Mouse (Mus musculus): Measurements from ENCODE around the gene Tnc. TPM values are rescaled to one million over a fixed set of nuclear protein-coding genes. Genes with fewer than 3 reads are reported as not detected.

Tnc gene
- total RNA-seq (2021) = 1 to 10 TPM; 6.5 to 6.7 TPM

DNA sequence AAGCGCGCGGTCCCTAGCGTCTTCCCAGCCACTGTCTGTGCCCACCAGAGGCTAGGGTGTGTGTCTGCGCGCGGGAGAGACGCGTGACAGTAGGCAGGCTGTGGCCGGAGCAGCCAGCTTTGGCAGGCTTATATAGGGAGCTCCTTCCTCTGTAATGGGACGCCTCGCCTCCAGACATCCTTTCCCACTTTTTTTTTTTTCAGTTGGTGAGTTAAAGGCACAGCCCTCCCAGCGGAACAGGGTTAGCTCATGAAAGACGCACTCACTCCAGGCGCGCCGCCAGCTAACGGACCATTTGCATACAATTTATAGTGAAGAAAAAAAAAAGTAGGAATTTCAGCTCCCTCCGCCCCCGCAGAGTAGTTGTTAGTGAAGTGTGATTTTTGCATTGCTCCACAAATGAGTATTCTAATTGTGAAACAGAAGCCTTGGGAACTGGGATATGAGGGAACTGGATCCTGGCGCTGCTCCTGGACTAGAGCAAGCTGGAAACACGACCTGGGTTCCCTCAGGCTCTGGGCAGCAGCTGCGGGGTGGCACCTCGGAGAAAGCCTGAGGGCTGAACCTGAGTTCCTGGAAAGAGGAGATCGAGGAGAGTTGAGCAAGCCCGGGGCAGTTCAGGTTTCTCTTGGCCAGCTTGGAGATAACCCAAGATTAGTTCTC is at the start of gene Tnc:
Gene Tnc (minus strand): TSS at position 185 of the 663 bp plus-strand sequence.
- DNase-seq = peak; percentile 55 to 59

DNA sequence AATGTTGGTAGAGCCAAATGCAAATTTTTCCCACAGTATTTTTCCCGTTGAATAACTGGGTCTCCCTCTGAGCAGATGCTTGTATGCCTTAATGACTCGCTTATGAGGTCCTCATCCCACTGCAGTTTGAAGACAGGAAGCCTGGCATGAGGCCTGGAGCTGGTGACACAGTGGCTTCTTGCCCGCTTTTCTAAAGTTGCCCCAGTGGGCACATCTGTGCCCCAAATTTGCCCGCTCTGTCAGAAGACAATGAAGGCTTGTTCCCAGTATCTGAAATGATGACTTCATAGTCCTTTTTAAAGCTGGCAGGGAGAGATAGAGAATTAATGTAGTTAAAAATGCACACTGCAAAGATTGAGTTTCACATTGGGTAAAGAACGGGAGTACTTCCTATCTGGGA is 47.4 kb upstream of the Tnc start:
- DNase-seq = peak; percentile 31 to 39

DNA sequence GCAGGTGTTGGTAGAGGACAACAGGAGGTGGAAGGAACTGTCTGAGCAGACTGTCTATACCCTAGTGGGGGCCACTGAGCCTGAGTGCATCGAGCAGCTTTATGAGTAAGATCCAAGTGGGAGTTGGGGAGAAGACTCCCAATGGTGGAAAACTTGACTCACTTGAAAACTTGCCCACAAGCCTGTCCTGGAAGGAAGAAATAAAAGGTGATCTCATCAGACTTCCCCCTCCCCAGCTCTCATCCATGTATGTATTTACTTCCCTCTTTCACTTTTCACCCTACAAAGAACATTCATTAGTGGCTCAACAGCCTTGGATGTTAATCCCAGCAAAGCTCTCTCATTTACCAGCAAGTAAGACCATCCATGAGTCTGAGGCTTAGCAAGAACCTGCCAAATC is 46.0 kb upstream of the Tnc start:
- DNase-seq = no peak

DNA sequence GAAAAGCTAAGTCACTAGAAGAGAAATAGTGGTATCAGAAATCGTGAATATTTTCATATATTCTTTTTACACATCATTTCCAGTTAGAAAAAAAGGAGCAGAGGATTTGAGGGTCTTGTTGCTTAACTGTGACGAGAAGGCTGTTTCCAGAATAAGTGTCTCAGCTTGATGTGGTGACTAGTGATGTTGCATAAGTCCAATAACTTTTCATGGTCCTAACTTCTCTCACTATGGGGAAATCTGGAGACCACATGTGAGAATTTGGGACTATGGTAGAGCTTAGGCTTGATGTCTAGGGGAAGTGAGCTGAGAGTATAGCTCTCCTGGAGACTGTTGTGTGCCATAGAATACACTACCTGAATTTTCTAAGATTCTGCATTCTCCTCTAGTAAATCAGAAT is 42.6 kb upstream of the Tnc start:
- DNase-seq = no peak

DNA sequence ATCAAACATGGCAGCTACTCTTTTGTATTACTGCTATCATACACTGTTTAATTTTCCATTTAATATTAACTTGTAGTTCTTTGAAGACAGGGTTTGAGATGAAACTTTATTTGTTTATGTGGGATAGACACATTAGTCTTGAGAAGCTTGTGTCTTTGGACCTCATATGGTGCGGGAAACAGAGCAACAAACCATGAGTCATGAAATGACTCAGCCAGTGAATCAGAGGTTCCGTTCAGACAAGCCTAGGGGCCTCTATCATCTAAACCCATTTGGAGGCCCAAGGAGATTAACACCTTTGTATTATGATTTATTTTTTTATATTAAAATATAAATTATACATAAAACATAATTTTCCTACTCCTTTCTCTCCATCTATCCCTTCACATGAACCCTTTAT is 40.9 kb upstream of the Tnc start:
- no peak for DNase-seq

DNA sequence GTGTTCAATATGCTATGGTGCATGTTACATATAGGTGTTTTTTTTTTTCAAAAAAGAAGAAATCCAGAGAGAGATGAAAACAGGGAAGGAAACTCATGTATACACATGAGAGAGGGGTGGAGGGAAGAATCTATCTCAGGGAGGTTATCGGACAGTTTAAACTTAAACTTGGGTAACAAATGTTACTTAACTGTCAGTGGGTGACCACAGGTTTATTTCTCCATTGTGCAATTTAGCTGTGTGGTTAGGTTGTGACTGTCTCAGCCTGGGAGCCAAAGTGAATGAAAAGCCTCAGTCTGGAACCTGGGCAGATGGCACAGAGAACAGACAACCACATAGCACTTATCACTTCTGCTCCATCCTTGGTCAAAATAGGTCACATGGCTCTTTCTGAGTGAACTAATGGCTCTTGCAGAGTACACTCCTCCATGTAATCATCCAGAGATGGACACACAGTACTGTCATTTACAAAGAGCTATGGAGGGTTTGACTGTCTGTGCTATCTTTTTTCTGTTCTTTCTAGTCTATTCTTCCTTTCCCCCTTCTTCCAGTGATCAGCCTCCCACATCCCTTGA is 39.3 kb upstream of the Tnc start:
- DNase-seq = no peak

DNA sequence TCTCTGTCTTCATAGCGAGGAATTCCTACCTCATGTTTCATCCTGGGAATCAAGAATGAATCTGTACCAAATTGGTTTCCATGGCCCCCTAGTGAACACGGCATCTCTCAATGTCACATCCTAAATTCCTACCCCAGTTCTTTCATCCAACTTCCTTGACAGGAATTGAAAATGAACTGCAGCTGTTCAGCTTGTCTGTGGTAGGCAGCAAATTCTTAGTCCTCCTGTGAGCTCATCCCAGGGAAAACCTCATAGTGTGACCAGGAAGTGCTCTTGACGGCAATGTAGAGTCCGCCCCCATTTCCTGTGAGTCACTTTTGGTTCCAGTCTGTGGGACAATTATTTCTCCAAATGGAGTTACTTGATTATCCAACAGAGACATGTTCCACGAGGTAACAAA is 37.0 kb upstream of the Tnc start:
- DNase-seq = no peak

DNA sequence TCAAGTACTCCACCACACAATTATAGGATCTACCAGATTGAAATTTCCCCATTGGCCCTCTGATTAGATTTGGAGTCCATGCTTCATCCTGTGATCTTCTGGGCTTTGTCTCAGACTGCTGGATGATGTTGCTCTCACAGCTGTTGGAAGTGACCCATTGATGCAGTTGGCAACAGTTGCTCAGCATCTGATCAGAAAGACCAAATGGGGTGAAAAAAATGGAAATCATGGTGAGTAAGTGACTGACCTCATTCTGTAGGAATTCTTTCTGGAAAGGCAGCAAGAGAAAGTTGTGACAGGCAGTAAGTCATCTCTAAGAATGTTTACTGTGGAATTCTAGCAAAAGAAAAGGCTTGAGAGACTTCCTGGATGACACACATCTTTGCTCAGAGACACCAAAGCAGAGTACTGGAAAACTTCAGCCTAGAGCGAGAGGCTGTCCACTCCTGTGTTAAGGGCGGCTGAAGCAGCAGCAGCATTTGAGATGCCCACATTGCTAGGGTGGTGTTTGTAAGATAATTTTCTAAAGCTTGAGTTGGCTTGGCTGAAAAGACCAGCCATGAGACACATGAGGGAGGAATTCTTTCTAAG is 31.3 kb upstream of the Tnc start:
- DNase-seq = no peak

DNA sequence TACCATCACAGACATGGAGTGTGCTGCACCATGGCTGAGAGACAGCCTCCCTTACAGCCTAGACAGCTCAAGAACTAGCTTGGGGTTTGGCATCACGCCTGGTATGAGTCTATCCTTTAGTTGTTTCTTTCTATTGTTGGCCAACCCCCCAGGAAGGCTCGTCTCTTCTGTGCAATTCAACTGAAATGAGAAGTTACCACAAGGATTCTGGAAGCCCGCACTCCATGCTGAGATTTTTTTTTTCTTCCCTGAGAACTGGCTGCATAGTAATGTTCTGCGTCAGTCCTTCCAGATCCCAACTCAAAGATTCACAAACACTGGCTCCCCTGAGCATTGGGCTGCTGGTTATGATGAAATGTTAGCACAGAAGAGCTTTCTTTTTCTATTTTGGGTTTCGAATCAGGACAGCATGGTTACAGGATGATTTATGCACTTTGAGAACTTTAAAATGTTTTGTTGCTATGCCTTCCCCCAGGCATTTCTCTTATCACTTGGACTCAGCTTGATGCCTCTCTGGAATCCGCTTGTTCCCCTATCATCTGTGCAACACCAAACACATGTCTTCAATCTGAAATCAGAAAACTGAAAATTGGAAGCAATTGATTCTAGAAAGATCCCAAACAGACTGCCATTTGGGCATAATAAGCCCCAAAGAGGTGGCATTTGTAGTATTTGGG is 29.7 kb upstream of the Tnc start:
- no peak for DNase-seq

DNA sequence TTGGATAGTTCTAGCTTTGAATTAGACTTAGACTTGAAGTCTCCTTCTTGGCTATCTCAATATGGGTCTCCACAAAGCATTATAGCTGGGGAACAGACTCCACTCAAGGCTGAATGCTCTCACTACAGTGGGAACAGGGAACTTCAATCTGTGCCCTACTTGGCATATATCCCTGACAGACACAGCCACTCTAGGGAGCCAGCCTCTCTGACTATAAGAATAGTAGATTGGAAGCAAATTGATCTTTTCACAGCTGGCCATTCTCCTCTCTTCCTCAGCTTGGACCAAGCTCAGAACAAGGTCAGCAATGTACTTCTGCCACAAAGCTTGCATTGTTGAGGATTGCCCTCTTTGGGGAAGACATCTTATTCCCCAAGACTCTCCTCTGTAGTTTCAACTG is 27.9 kb upstream of the Tnc start:
- no peak for DNase-seq

DNA sequence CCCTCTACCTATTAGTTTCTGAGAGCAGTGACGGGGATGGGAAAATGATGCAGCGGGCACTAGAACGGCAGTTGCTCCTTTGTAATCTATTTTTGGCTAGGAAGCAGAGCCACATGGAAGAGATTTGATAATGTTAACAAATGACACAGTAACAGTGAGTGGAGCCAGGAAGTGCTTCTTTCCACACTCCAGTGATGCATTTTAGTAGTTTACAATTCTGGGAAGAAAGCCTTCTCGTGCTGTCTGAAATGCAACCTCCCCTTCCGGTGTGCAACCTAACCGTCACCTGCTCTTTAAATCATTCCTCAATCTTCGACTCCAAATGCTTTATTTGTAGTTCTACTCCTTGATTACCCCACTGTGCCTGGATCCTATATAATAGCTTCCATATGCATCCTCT is 20.6 kb upstream of the Tnc start:
- DNase-seq = no peak

DNA sequence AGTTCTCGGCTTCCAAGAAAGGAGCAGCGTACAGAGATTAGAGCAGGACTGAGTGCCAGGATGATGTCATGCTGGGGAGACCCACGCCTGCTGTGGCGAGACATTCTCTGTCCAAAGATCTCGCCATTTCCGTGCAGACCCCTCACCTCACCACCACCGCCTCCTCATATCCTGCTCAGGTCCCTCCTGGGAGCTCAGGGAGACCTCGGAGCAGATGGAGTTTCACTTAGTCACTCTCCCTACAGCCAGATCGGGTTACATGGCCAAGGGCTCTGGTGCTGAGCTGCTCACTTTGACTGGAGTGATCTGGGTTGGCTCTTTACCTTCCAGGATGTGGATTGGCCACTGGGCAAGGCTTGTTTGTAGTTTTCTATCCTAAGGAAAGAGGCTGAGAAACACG is 18.5 kb upstream of the Tnc start:
- no peak for DNase-seq

DNA sequence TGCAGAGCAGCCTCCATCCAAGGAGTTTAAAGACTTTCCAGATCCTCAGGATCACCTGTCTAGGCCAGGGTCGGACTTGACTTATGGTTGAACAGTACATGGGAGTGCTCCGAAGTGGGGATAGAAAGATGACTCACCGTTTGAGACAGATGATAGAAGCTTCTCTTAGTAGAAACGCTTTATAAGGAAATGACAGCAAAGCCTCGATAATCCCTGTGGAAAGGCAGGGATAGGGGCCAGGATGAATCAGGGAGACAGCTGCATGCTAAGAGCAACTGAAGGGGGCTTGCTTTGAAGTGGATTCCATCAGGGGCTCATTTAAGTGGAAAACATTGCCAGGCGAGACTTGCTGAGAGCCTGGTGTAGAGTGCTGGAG is 12.0 kb upstream of the Tnc start:
- no peak for DNase-seq

DNA sequence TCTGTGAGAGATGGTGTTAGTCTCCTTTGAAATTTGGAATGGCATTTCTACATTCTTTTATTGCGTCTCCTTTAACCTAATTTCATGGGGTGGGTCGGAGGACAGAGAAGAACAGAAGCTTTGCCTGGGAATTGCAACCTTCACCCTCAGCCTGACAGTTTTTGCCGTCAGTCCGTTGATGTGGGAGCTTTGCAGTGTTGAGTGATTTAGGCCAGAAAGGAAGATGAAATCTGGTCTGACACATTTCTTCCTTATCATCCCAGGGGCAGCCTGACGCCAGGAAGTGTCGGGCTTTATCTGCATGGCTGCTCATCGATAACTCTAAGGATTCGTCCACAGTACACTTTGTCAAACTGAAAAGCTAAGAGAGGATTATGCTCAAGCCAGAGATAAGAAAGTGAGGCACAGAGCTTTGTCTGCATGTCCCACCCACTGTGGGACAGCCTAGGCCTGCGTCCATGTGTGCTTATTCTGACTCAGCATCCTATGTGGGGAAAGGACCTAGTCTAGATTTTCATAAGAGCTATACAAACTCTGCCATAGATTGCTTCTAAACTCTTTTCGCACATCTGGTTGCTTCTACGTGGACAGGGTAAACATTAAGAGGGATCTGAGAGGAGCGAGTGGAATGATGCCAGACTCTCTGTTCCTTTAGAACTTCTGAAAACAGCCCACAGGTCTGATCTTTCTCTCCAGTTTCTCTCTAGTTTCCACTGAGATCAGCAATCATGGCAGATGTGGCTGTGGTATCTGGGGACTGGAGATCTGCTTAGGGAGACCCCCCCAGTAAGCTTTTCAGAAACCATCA is 11.4 kb upstream of the Tnc start:
- DNase-seq = no peak

DNA sequence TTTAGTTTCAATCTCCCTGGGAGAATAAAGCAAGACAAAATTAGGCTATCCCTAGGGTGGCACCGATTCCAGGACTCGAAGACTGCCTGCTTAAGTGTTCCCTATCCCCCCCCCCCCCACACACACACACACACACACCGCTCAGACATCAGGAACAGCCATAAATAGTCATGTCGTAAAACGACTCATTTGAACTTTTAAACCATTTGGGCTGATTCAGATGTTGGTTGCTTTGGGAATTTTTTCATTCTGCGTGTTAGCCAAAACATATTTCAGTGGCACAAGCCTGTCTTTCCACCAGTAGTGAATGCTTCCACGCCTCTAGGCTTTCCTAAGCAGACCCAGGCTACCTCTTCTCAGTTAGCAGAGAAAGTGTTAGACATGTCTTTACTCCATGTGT is 1.4 kb upstream of the Tnc start:
- no peak for DNase-seq

DNA sequence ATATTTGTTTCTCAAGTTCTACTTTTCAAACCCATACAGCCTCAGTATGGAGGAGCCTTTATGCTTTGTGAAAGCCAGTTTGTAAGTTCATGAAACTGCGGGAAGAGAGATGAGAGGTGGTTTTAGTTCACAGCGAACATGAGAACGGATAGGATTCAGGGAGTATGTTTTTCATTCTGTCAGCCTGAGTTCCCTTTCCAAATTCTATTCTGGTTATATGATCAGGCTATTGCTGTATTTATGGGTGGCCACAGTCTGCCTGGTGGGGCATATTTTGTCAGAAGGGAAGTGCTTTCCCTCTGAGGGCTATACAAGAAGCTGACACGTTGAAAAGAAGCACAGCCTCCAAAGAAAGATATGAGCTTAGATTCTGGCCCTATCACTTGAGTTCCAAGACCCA is 2.9 kb downstream of the Tnc start:
- DNase-seq = no peak

DNA sequence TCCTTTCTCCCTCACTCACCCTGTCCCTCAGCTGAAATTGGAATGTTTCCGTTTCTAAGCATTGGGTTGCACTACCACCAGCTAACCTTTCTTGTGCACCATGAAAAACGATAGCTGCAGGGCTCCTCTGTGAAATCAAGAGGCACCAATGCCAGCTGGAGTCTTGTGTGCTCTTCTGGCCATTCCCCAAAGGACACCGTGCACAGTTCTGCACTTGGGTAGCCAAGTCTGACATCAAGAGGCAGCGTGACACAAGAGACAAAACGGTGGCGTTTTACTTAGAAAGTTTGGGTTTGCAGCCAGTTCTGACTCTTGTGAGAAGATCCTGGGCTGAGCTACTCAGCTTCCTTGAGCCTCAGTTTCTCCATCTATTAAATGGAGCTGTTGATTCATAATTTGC is 3.4 kb downstream of the Tnc start:
- no peak for DNase-seq

DNA sequence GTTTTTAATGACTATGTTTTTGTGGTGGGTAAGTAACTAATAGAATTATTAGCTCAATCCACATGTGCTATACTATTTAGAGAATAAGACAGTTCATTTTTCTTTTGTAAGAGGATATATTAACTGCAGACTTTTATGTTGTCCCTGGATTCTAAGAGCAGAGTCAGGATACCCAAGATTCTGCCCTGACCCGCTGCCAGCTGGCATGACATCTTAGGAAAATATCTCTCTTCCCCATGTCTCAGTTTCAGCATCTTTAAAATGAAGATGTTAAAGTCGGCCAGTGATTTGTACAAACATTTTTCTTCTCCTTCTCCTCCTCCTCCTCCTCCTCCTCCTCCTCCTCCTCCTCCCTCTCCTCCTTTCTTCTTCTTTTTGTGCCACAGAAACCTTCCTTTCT is 7.7 kb downstream of the Tnc start:
- no peak for DNase-seq

DNA sequence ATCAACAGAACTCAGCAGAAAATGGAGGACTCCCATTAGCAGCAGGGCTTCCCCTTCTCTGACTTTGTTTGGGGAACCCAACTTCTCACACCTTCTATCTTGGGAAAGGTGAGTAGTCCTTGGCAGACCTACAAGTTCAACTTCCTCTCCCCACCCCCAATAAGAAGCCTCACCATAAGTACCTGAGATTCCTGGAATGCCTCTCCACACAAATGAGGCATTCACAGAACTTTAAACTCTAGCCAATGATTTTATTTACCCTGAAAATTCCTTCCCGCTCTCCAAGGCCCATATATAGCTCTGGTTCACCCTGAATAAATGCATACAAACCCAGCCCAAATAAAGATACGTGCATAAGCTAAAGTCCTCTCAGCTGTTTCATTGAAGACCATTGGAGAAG is 9.3 kb downstream of the Tnc start:
- no peak for DNase-seq

DNA sequence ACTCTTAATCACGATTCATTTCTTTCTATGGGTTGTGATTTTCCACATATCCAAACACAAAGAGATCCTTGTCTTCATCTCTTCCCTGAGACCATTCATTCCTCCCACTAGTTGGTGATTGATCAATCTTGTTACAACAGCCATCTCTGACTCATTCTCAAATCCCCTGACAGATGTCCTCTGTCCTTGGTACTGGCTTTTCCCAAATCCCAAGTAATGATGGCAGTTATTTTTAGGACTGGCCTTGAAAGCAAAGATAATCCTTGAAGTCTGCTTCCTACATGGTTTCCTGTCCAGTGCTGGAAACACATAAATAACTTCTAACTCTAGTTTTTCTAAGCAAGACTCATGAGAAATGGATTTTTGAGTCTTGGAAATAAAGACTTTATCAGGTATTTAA is 12.1 kb downstream of the Tnc start:
- no peak for DNase-seq

DNA sequence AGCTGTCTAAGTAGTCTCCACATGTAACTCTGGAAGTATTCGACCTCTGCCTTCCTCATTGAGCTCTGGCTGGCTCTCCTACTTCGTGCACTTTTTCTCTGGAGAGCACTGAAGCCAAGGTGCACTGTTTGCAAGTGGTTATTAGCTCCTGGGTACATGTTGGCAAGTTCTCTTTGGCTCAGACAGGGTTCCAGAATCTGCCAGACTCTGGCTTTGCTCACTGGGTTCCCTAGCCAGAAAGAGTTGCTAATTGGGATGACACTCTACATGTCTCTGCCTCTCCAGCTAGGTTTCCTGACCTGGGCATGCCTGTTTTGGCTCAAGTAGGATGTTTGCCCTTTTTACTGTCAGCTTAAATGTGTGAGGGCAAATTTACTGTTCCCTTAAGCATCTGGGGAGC is 13.6 kb downstream of the Tnc start:
- no peak for DNase-seq

DNA sequence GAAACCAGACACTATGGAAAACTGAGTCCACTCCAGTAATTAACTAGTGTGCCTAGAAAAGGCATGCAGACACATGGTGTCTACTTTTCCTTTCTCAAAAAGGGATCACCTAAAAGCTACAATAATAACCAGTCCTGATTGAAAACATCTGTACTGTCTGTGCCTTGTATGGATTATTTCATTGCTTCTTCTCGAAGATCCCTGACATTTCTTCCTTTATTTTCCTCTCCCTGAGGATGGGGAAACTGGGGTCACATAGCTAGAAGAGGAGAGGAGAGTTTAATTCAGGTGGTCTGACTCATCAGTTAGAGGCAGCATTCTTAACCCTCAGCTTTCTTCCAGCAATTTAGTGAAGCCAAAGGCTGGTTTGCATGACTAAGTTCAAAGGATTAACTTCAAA is 17.3 kb downstream of the Tnc start:
- no peak for DNase-seq

DNA sequence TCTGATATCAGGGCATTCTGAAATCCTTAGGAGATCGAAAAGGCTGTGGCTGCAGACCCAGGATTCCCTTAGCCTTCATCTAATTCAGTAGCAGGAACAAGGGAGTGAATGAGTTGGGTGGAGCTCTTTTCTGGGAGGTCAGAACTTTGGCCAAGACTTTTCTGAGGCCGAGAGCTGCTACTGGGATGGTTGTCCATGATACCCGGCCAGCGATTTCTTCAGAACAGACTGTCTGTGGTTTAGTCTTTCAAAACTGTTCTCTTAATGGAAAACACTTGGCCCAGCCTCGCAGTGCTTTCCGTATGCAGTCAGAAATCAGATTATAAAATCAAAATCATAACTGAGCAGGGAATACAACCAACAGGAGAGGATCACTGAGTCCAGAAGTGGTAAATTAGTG is 21.2 kb downstream of the Tnc start:
- DNase-seq = no peak
